Mouse (Mus musculus): ENCODE measurements at regions not wholly inside any gene's neighbourhood (a gene's known extent, or its start where the extent isn't known, plus 50 kb on each side); places are given as distances from the start of the nearest gene placed in this dataset.

- in situ Hi-C loops (cut with MboI, MseI) = no loop called here
These were observed 496.0 kb upstream of the Sox11 start for GRCm38 (mm10) chr12:27838384-27838783.

GRCm38 (mm10) chr12:27826208-27826607 lies 483.8 kb upstream of the Sox11 start:
- in situ Hi-C loops (cut with MboI, MseI) = no loop called here

- in situ Hi-C loops (cut with MboI, MseI) = no loop called here
These were observed 481.0 kb upstream of the Sox11 start for GRCm38 (mm10) chr12:27823392-27823791.

- in situ Hi-C loops (cut with MboI, MseI) = no loop called here
These were observed 454.3 kb upstream of the Sox11 start for GRCm38 (mm10) chr12:27796642-27797041.

GRCm38 (mm10) chr12:27786716-27787291 lies 444.4 kb upstream of the Sox11 start:
- in situ Hi-C loops (cut with MboI, MseI) = no loop called here

GRCm38 (mm10) chr12:27780801-27781200 lies 438.4 kb upstream of the Sox11 start:
- in situ Hi-C loops (cut with MboI, MseI) = no loop called here

- in situ Hi-C loops (cut with MboI, MseI) = no loop called here
These were observed 423.6 kb upstream of the Sox11 start for GRCm38 (mm10) chr12:27765948-27766347.

GRCm38 (mm10) chr12:27759016-27759415 lies 416.6 kb upstream of the Sox11 start:
- in situ Hi-C loops (cut with MboI, MseI) = no loop called here

GRCm38 (mm10) chr12:27757641-27758040 lies 415.3 kb upstream of the Sox11 start:
- in situ Hi-C loops (cut with MboI, MseI) = no loop called here

GRCm38 (mm10) chr12:27724619-27725200 lies 382.3 kb upstream of the Sox11 start:
- in situ Hi-C loops (cut with MboI, MseI) = no loop called here

GRCm38 (mm10) chr12:27680459-27680858 lies 338.1 kb upstream of the Sox11 start:
- in situ Hi-C loops (cut with MboI, MseI) = loop anchor here (10.0 kb wide), 1 partner anchor 1504 kb away; no protein-coding TSS in a partner anchor

- in situ Hi-C loops (cut with MboI, MseI) = no loop called here
These were observed 331.0 kb upstream of the Sox11 start for GRCm38 (mm10) chr12:27673404-27673803.

GRCm38 (mm10) chr12:27670650-27671084 lies 328.3 kb upstream of the Sox11 start:
- in situ Hi-C loops (cut with MboI, MseI) = no loop called here

GRCm38 (mm10) chr12:27670190-27670589 lies 327.8 kb upstream of the Sox11 start:
- in situ Hi-C loops (cut with MboI, MseI) = no loop called here

GRCm38 (mm10) chr12:27669542-27669941 lies 327.2 kb upstream of the Sox11 start:
- in situ Hi-C loops (cut with MboI, MseI) = no loop called here

- in situ Hi-C loops (cut with MboI, MseI) = no loop called here
These were observed 324.1 kb upstream of the Sox11 start for GRCm38 (mm10) chr12:27666456-27666855.

- in situ Hi-C loops (cut with MboI, MseI) = no loop called here
These were observed 320.8 kb upstream of the Sox11 start for GRCm38 (mm10) chr12:27663126-27663525.

GRCm38 (mm10) chr12:27662723-27663122 lies 320.3 kb upstream of the Sox11 start:
- in situ Hi-C loops (cut with MboI, MseI) = no loop called here

GRCm38 (mm10) chr12:27657536-27657935 lies 315.2 kb upstream of the Sox11 start:
- in situ Hi-C loops (cut with MboI, MseI) = no loop called here

GRCm38 (mm10) chr12:27653541-27653940 lies 311.2 kb upstream of the Sox11 start:
- in situ Hi-C loops (cut with MboI, MseI) = no loop called here

- in situ Hi-C loops (cut with MboI, MseI) = no loop called here
These were observed 306.2 kb upstream of the Sox11 start for GRCm38 (mm10) chr12:27648602-27649001.

GRCm38 (mm10) chr12:27646497-27647307 lies 304.3 kb upstream of the Sox11 start:
- in situ Hi-C loops (cut with MboI, MseI) = no loop called here

- in situ Hi-C loops (cut with MboI, MseI) = no loop called here
These were observed 277.2 kb upstream of the Sox11 start for GRCm38 (mm10) chr12:27619616-27620015.
